Mouse (Mus musculus) cerebellum, adult 11 months (tissue): ENCODE measurements around the gene Ang4.
"Not testable (repeated sequence)": the region's sequence is repeated elsewhere in the genome, so short reads cannot be mapped to it uniquely, and the experiment has no call there.

Source experiments
- DNase-seq: peaks from one replicate; pipeline ENCODE4 v3.0.0; 2022

Gene Ang4

GRCm38 (mm10) chr14:51773490-51773889, at the start of gene Ang4:
TSS of gene Ang4 (minus strand) at chr14:51773590.
- no peak for DNase-seq

GRCm38 (mm10) chr14:51799746-51800145, 26.4 kb upstream of the Ang4 start, which contains the start of gene AY358078:
TSS of gene AY358078 (plus strand) at chr14:51800046.
- no peak for DNase-seq

- DNase-seq, result no peak
These were observed 20.7 kb upstream of the Ang4 start for GRCm38 (mm10) chr14:51794106-51794505.

- DNase-seq, result no peak
These were observed 15.8 kb upstream of the Ang4 start for GRCm38 (mm10) chr14:51789196-51789595.

- DNase-seq, result no peak
These were observed 13.7 kb upstream of the Ang4 start for GRCm38 (mm10) chr14:51787061-51787460.

GRCm38 (mm10) chr14:51786335-51786734, 12.9 kb upstream of the Ang4 start:
- no peak for DNase-seq

GRCm38 (mm10) chr14:51778865-51779481, 5.6 kb upstream of the Ang4 start:
- DNase-seq, result no peak

GRCm38 (mm10) chr14:51777791-51778190, 4.4 kb upstream of the Ang4 start:
- no peak for DNase-seq

GRCm38 (mm10) chr14:51771378-51771777, 2.0 kb downstream of the Ang4 start:
- not testable (repeated sequence) for DNase-seq

- no peak for DNase-seq
These were observed 17.4 kb downstream of the Ang4 start for GRCm38 (mm10) chr14:51755944-51756343.

- no peak for DNase-seq
These were observed 32.8 kb downstream of the Ang4 start for GRCm38 (mm10) chr14:51740347-51741170.

- DNase-seq, result no peak
These were observed 34.0 kb downstream of the Ang4 start for GRCm38 (mm10) chr14:51739150-51739993.

- DNase-seq, result no peak
These were observed 34.8 kb downstream of the Ang4 start for GRCm38 (mm10) chr14:51738411-51739149.

- no peak for DNase-seq
These were observed 35.4 kb downstream of the Ang4 start for GRCm38 (mm10) chr14:51737967-51738366.

- no peak for DNase-seq
These were observed 56.3 kb downstream of the Ang4 start, which contains the start of gene Gm5800 for GRCm38 (mm10) chr14:51717083-51717482. TSS of gene Gm5800 (minus strand) at chr14:51717183.
